ENCODE assay signal across 10 mouse cellular contexts in the genomic region with DNA sequence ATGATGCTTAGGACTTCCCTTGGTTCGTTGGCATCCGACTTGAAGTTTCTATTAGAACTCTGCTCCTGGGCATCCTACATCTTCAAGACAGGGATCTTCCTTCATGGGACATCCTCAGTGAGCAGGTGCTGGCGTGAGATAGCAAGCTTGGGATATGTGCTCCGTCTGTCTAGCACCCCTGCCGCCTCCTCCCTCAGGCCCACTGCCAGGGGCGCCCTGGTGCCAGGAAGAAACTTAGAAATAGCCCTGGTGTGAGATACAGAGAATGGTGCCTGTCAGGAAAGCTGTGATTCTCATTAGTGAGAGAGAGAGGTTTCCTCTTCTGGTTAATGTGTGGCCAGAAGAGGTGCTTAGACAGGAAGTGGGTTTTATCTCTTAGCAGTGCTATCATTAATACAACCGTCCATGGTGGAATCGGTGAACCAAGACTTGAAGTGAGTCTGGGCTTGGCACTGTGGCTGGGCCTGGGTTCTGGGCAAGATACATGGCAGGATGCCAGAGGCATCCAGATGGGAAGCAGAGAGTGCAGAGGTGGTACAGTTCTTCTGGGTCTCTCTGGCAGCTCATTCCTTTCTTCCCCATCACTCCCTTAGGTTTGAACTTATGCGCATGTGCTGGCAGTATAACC. TPM values are rescaled to one million over a fixed set of nuclear protein-coding genes. Genes with fewer than 3 reads are reported as not detected.
DNase-seq lines count a peak whose midpoint lies in the region; ATAC-seq lines count a peak whose summit lies in the region.
"Had no signal": no experiment of that assay in that cellular context is flagged by ENCODE, and none has a peak within 500 bp of the region (broad histone marks: within the 10 kb centered on the region; RNA-seq: fewer than 3 reads in every experiment).

No protein-coding gene starts in this region.

- no peak for ATAC-seq in megakaryocyte, adult 5-6 weeks (ENCODE audit: poor library complexity, severe bottlenecking)

- DNase-seq in cerebellum, adult 9-11 months, result peak; percentile 30
- no peak for DNase-seq in cerebellum, postnatal 4 days (ENCODE audit: low spot score in 2 of 2)
- peak; percentile 22 for DNase-seq in kidney, postnatal 14 days
- DNase-seq in kidney, adult 8-10 months, result no peak
- DNase-seq in CD4-positive helper T cell, adult 2 months (ENCODE audit: low read depth, low spot score), result peak; percentile 36
- DNase-seq in frontal cortex, postnatal 36 days (ENCODE audit: low spot score in 2 of 2), result peak; percentile 45 to 60
- no peak for DNase-seq in lung, postnatal 10 days
- DNase-seq: adrenal gland, postnatal 14 days; gastrocnemius, postnatal 25 days had no signal

RNA-seq across cellular contexts. Expression of a gene that starts 38.5 kb away (rescaled TPM):
- not detected in 2 replicates for total RNA-seq in megakaryocyte, adult 5-6 weeks (2015)
- not detected in 2 replicates for total RNA-seq in megakaryocyte, adult 5-6 weeks (2017)
- total RNA-seq: adrenal gland, postnatal 14 days had no signal

RNA-seq across cellular contexts. Expression of a gene that starts 48.1 kb away (rescaled TPM):
- total RNA-seq in megakaryocyte, adult 5-6 weeks (2015), result 0.18 and 0.98 TPM in 2 replicates
- total RNA-seq in megakaryocyte, adult 5-6 weeks (2017), result 0.04 and 0.61 TPM in 2 replicates

Comparison
In these comparisons a context has a peak if more than half of its experiments do, and no peak if none do; other contexts are left out.
1. DNase-seq: peak in cerebellum, adult 9-11 months (single experiment), kidney, postnatal 14 days (single experiment), CD4-positive helper T cell, adult 2 months (single experiment) and frontal cortex, postnatal 36 days (2 of 2); none in cerebellum, postnatal 4 days (0 of 2), kidney, adult 8-10 months (0 of 2) and lung, postnatal 10 days (single experiment).